Mouse (Mus musculus) kidney, postnatal 0 days (tissue): ENCODE results near the gene Ddn. TPM values are rescaled to one million over a fixed set of nuclear protein-coding genes. Genes with fewer than 3 reads are reported as not detected.

Experiments
- ATAC-seq: fragments of 200-750 bp; cut with Nextera tagmentation; replicated peaks from 2 replicates; pipeline ENCODE4 v1.8.0; 2017; ENCODE audit warnings: low read depth, moderate number of reproducible peaks, moderate TSS enrichment, moderate library complexity; ENCODE audit not compliant: low FRiP score
- DNase-seq: peaks from one replicate; pipeline ENCODE4 v3.0.0-alpha.2; 2016; ENCODE audit warnings: low spot score
- H3K27ac ChIP-seq: fragments of 300-500 bp; sonication (generic); 2 replicates; pipeline ENCODE4 v1.5.1; 2014; ENCODE audit warnings: mild to moderate bottlenecking
- H3K27me3 ChIP-seq: fragments of 300-500 bp; sonication (generic); 2 replicates; pipeline ENCODE4 v1.6.1; 2014; ENCODE audit warnings: low read length, mixed read lengths; ENCODE audit not compliant: insufficient read depth
- H3K36me3 ChIP-seq: fragments of 300-500 bp; sonication (generic); 2 replicates; pipeline ENCODE4 v1.6.1; 2014; ENCODE audit warnings: low read length, mixed read lengths; ENCODE audit not compliant: insufficient read depth
- H3K4me1 ChIP-seq: fragments of 300-500 bp; sonication (generic); replicated peaks from 2 replicates; pipeline ENCODE4 v1.6.1; 2014; ENCODE audit warnings: antibody characterized with exemption, low read length, mixed read lengths; ENCODE audit not compliant: insufficient read depth
- H3K4me2 ChIP-seq: fragments of 300-500 bp; sonication (generic); 2 replicates; pipeline ENCODE4 v1.6.1; 2014; ENCODE audit warnings: mild to moderate bottlenecking, low read length, moderate library complexity, mixed read lengths
- H3K4me3 ChIP-seq: fragments of 300-500 bp; sonication (generic); replicated peaks from 2 replicates; pipeline ENCODE4 v1.5.1; 2014; ENCODE audit warnings: low read depth, low read length
- H3K9ac ChIP-seq: fragments of 300-500 bp; sonication (generic); 2 replicates; pipeline ENCODE4 v1.6.1; 2014; ENCODE audit warnings: low read depth, low read length
- H3K9me3 ChIP-seq: fragments of 300-500 bp; sonication (generic); replicated peaks from 2 replicates; pipeline ENCODE4 v1.6.1; 2016; ENCODE audit warnings: low read length, inconsistent platforms, mixed read lengths
- CTCF ChIP-seq: IDR thresholded peaks from 2 replicates; pipeline ENCODE4 v1.5.1; 2016; ENCODE audit warnings: antibody characterized with exemption, low read depth, mild to moderate bottlenecking, moderate library complexity
- WGBS: fragments of 180-500 bp; shearing (Covaris S2); extraction: QIAGEN DNeasy Blood & Tissue Kit; methylation state at CpG from one replicate; pipeline ENCODE4 v1.1.7; 2014; 5-methylcytosine and 5-hydroxymethylcytosine counted together
- polyA plus RNA-seq: library from polyadenylated mRNA; unstranded; fragments of >200 nt; fragmentation: Nextera tagmentation; extraction: Ambion mirVana; gene quantifications from 2 replicates; pipeline ENCODE4 v1.2.1, GENCODE M21; 2015

The Ddn gene
- polyA plus RNA-seq, 1 experiment from 2014 or later = 6.1 TPM

- H3K36me3 ChIP-seq = no peaks in the 10 kb centered on the region
- H3K27ac ChIP-seq = no peak overlapping the region
- no peak for ATAC-seq
- peaks cover 17% of the 10 kb centered on the region; the same call in 1 of the 2 replicates for H3K4me1 ChIP-seq
- TF ChIP-seq CTCF = no peak
- no peaks in the 10 kb centered on the region for H3K9me3 ChIP-seq
- H3K9ac ChIP-seq = peak overlapping the region; percentile 20; the same call in 1 of the 2 replicates
- H3K4me2 ChIP-seq = no peak overlapping the region
- WGBS = 27% methylated on average over 15 of the region's 15 CpGs
- no peak overlapping the region for H3K4me3 ChIP-seq
- peaks cover 63% of the 10 kb centered on the region for H3K27me3 ChIP-seq
- no peak for DNase-seq
Observed at GRCm38 (mm10) chr15:98774096-98774495, 35.2 kb downstream of the Ddn start.

- H3K4me2 ChIP-seq = peak overlapping the region; percentile 68
- no peaks in the 10 kb centered on the region for H3K9me3 ChIP-seq
- no peak overlapping the region for H3K27ac ChIP-seq
- TF ChIP-seq CTCF = no peak
- ATAC-seq (no peak), DNase-seq (peak; percentile 37)
- no peaks in the 10 kb centered on the region for H3K36me3 ChIP-seq
- H3K27me3 ChIP-seq = peaks cover 52% of the 10 kb centered on the region
- peaks cover 10% of the 10 kb centered on the region; the same call in 1 of the 2 replicates for H3K4me1 ChIP-seq
- 2% methylated on average over 36 of the region's 36 CpGs for WGBS
- peak overlapping the region; percentile 50 for H3K9ac ChIP-seq
- H3K4me3 ChIP-seq = peak overlapping the region; percentile 29
Observed at GRCm38 (mm10) chr15:98772511-98773211, 36.6 kb downstream of the Ddn start.

- H3K27me3 ChIP-seq = peaks cover 44% of the 10 kb centered on the region
- no peak for ATAC-seq
Observed at GRCm38 (mm10) chr15:98771813-98772425, 37.4 kb downstream of the Ddn start.

GRCm38 (mm10) chr15:98768259-98768658 lies 41.0 kb downstream of the Ddn start:
- H3K4me2 ChIP-seq = no peak overlapping the region
- peaks cover 16% of the 10 kb centered on the region for H3K27me3 ChIP-seq
- no peak overlapping the region for H3K27ac ChIP-seq
- no peak overlapping the region for H3K4me3 ChIP-seq
- DNase-seq = no peak
- H3K36me3 ChIP-seq = no peaks in the 10 kb centered on the region
- H3K4me1 ChIP-seq = peaks cover 5% of the 10 kb centered on the region; the same call in 1 of the 2 replicates
- no peak for TF ChIP-seq CTCF
- H3K9me3 ChIP-seq = no peaks in the 10 kb centered on the region
- 18% methylated on average over 5 of the region's 5 CpGs for WGBS
- no peak overlapping the region for H3K9ac ChIP-seq
- no peak for ATAC-seq

More at GRCm38 (mm10) chr15:98771813-98772425, 37.4 kb downstream of the Ddn start:
- no peak for DNase-seq
- H3K27ac ChIP-seq = no peak overlapping the region
- H3K9me3 ChIP-seq = no peaks in the 10 kb centered on the region
- peaks cover 8% of the 10 kb centered on the region; the same call in 1 of the 2 replicates for H3K4me1 ChIP-seq
- WGBS = 6% methylated on average over 12 of the region's 12 CpGs
- peak overlapping the region; percentile 29; the same call in 1 of the 2 replicates for H3K4me3 ChIP-seq
- H3K4me2 ChIP-seq = peak overlapping the region; percentile 68
- TF ChIP-seq CTCF = no peak
- no peaks in the 10 kb centered on the region for H3K36me3 ChIP-seq
- H3K9ac ChIP-seq = no peak overlapping the region

- no peak for DNase-seq
- no peaks in the 10 kb centered on the region for H3K9me3 ChIP-seq
Observed at GRCm38 (mm10) chr15:98765929-98766328, 43.4 kb downstream of the Ddn start.

GRCm38 (mm10) chr15:98762670-98763529 lies 46.4 kb downstream of the Ddn start, which contains the start of gene Arf3:
Arf3 (minus strand) TSS chr15:98763214.
- WGBS = under 1% methylated on average over 66 of the region's 76 CpGs
- Histone ChIP-seq H3K4me1 (peaks cover 10% of the 10 kb centered on the region), H3K9ac (peak within 1 kb of the TSS; percentile 95), H3K4me2 (peak within 1 kb of the TSS; percentile 92), H3K9me3 (no peaks in the 10 kb centered on the region), H3K27me3 (no peaks in the 10 kb centered on the region), H3K36me3 (0 out of 2 replicates have a peak, but pooled peaks cover 6% of the 10 kb centered on the region), H3K27ac (peak within 1 kb of the TSS; percentile 94), H3K4me3 (peak within 1 kb of the TSS; percentile 93)
- DNase-seq = peak; percentile 96
- no peak for TF ChIP-seq CTCF
- ATAC-seq = peak; percentile 93

More at GRCm38 (mm10) chr15:98765929-98766328, 43.4 kb downstream of the Ddn start:
- H3K36me3 ChIP-seq = no peaks in the 10 kb centered on the region
- peaks cover under 1% of the 10 kb centered on the region; the same call in 1 of the 2 replicates for H3K27me3 ChIP-seq
- H3K4me1 ChIP-seq = peaks cover 10% of the 10 kb centered on the region
- H3K4me2 ChIP-seq = no peak overlapping the region
- 66% methylated on average over 4 of the region's 4 CpGs for WGBS
- H3K4me3 ChIP-seq = no peak overlapping the region
- H3K9ac ChIP-seq = no peak overlapping the region
- no peak for TF ChIP-seq CTCF
- H3K27ac ChIP-seq = no peak overlapping the region
- no peak for ATAC-seq
